16 mouse cellular contexts compared by ENCODE assay signal in the genomic region with DNA sequence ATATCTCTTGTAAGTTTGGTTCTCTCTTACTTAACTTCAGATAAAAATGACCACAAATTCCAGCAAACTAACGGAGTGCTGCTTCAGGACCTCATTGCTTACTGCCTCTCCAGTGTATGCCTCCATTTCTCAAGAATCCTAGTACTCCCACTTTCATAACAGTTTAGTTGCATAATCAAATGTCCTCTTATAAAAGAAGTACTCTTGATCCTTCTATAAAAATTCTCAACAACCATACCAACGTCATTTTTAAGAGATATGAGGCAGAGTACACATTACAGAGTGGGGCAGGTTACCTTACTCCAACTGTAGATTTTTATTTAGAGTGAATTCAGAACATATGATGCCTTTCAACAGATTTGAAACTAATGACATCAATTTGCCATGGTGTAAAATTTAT. TPM values are rescaled to one million over a fixed set of nuclear protein-coding genes. Genes with fewer than 3 reads are reported as not detected.
"Had no signal": no experiment of that assay in that cellular context is flagged by ENCODE, and none has a peak within 500 bp of the region (broad histone marks: within the 10 kb centered on the region; RNA-seq: fewer than 3 reads in every experiment).

No protein-coding gene starts in this region.

- DNase-seq: right cerebral cortex, postnatal 14 days; thymus, adult 2 months; thymus, postnatal 14 days; thymus, postnatal 36 days had no signal

- H3K27ac ChIP-seq: limb, embryonic 15.5 days; liver, embryonic 12.5 days; liver, embryonic 14.5 days; macrophage; midbrain, embryonic 13.5 days; midbrain, embryonic 15.5 days; neural tube, embryonic 12.5 days; stomach, embryonic 15.5 days; stomach, postnatal 0 days had no signal

- H3K4me1 ChIP-seq: limb, embryonic 15.5 days; liver, embryonic 12.5 days; megakaryocyte, embryonic 14.5 days; midbrain, embryonic 13.5 days; midbrain, embryonic 15.5 days; neural tube, embryonic 12.5 days; stomach, embryonic 15.5 days had no signal

- H3K4me3 ChIP-seq: limb, embryonic 15.5 days; liver, embryonic 12.5 days; megakaryocyte, embryonic 14.5 days; midbrain, embryonic 13.5 days; midbrain, embryonic 15.5 days; neural tube, embryonic 12.5 days; stomach, embryonic 15.5 days had no signal

- ATAC-seq: liver, embryonic 12.5 days; midbrain, embryonic 13.5 days; midbrain, embryonic 15.5 days had no signal

- H3K4me2 ChIP-seq: limb, embryonic 15.5 days; liver, embryonic 12.5 days; midbrain, embryonic 11.5 days; midbrain, embryonic 13.5 days; midbrain, embryonic 15.5 days; neural tube, embryonic 12.5 days; stomach, embryonic 15.5 days had no signal

- H3K9me3 ChIP-seq: limb, embryonic 15.5 days; liver, embryonic 12.5 days; megakaryocyte, embryonic 14.5 days; midbrain, embryonic 13.5 days; midbrain, embryonic 15.5 days; neural tube, embryonic 12.5 days; stomach, embryonic 15.5 days had no signal

- H3K27me3 ChIP-seq: limb, embryonic 15.5 days; liver, embryonic 12.5 days; megakaryocyte, embryonic 14.5 days; midbrain, embryonic 13.5 days; midbrain, embryonic 15.5 days; neural tube, embryonic 12.5 days; stomach, embryonic 15.5 days had no signal

- H3K9ac ChIP-seq: limb, embryonic 15.5 days; liver, embryonic 12.5 days; liver, embryonic 14.5 days; midbrain, embryonic 13.5 days; midbrain, embryonic 15.5 days; neural tube, embryonic 12.5 days; stomach, embryonic 15.5 days had no signal

- H3K36me3 ChIP-seq: limb, embryonic 15.5 days; liver, embryonic 12.5 days; midbrain, embryonic 13.5 days; midbrain, embryonic 15.5 days; neural tube, embryonic 12.5 days; stomach, embryonic 15.5 days had no signal

RNA-seq across cellular contexts. Expression of a gene that starts 15.7 kb away (rescaled TPM):
- total RNA-seq: neutrophil, adult 5-6 weeks had no signal
